Mouse (Mus musculus) testis, adult 2 months (tissue): ENCODE measurements around the gene Btbd16.
A peak's percentile ranks its signal among the peaks of the same experiment; 100 is the strongest.

Experiments
- CTCF ChIP-seq: fragments of 200-500 bp; IDR thresholded peaks from 2 replicates; pipeline ENCODE4 v1.5.1; 2012; ENCODE audit warnings: low read depth, mild to moderate bottlenecking, inconsistent platforms, low read length, moderate library complexity; ENCODE audit not compliant: control insufficient read depth, insufficient read depth, insufficient replicate concordance
- POLR2A ChIP-seq: fragments of 200-500 bp; IDR thresholded peaks from 2 replicates; pipeline ENCODE4 v1.6.1; 2012; ENCODE audit warnings: low read depth, mild to moderate bottlenecking, inconsistent platforms, low read length, moderate library complexity; ENCODE audit not compliant: control insufficient read depth

- no peak for TF ChIP-seq CTCF
- TF ChIP-seq POLR2A: 0 out of 2 replicates have a peak, but pooled peaks have one; percentile 51
Observed at GRCm38 (mm10) chr7:130865613-130866591, 92.0 kb downstream of the Btbd16 start, which contains the start of gene Plekha1.
